Mouse (Mus musculus) midbrain, postnatal 0 days (tissue): ENCODE results near the gene Eml5. TPM values are rescaled to one million over a fixed set of nuclear protein-coding genes. Genes with fewer than 3 reads are reported as not detected.
A peak's percentile ranks its signal among the peaks of the same experiment; 100 is the strongest.

Source experiments
- ATAC-seq: fragments of 200-750 bp; cut with Nextera tagmentation; 2 replicates; pipeline ENCODE4 v1.8.0; 2017; ENCODE audit warnings: moderate number of reproducible peaks, mild to moderate bottlenecking, moderate TSS enrichment, moderate library complexity; ENCODE audit not compliant: low FRiP score
- DNase-seq: peaks from one replicate; pipeline ENCODE4 v3.0.0-alpha.2; 2015; ENCODE audit warnings: low spot score
- H3K27ac ChIP-seq: fragments of 300-500 bp; sonication (generic); 2 replicates; pipeline ENCODE4 v1.5.1; 2014; ENCODE audit warnings: low read depth, mild to moderate bottlenecking, low read length, mixed read lengths
- H3K27me3 ChIP-seq: fragments of 300-500 bp; sonication (generic); 2 replicates; pipeline ENCODE4 v1.6.1; 2014; ENCODE audit warnings: low read length, control low read depth, mixed read lengths; ENCODE audit not compliant: insufficient read depth
- H3K36me3 ChIP-seq: fragments of 300-500 bp; sonication (generic); 2 replicates; pipeline ENCODE4 v1.6.1; 2014; ENCODE audit warnings: low read length, control low read depth, mixed read lengths; ENCODE audit not compliant: insufficient read depth
- H3K4me1 ChIP-seq: fragments of 300-500 bp; sonication (generic); 2 replicates; pipeline ENCODE4 v1.6.1; 2014; ENCODE audit warnings: mild to moderate bottlenecking, control low read depth, antibody characterized with exemption, low read length, mixed read lengths; ENCODE audit not compliant: insufficient read depth
- H3K4me2 ChIP-seq: fragments of 300-500 bp; sonication (generic); 2 replicates; pipeline ENCODE4 v1.6.1; 2014; ENCODE audit warnings: low read depth, mild to moderate bottlenecking, low read length, mixed read lengths; ENCODE audit not compliant: poor library complexity, severe bottlenecking
- H3K4me3 ChIP-seq: fragments of 300-500 bp; sonication (generic); 2 replicates; pipeline ENCODE4 v1.5.1; 2014; ENCODE audit warnings: low read depth, mild to moderate bottlenecking, low read length, moderate library complexity
- H3K9ac ChIP-seq: fragments of 300-500 bp; sonication (generic); replicated peaks from 2 replicates; pipeline ENCODE4 v1.6.1; 2014; ENCODE audit warnings: mild to moderate bottlenecking, low read length, moderate library complexity, mixed read lengths; ENCODE audit not compliant: poor library complexity, severe bottlenecking
- H3K9me3 ChIP-seq: fragments of 300-500 bp; sonication (generic); 2 replicates; pipeline ENCODE4 v1.6.1; 2016; ENCODE audit warnings: low read length, control low read depth
- CTCF ChIP-seq: IDR thresholded peaks from 2 replicates; pipeline ENCODE4 v1.5.1; 2016; ENCODE audit warnings: antibody characterized with exemption, mild to moderate bottlenecking
- WGBS: fragments of 180-500 bp; shearing (Covaris S2); extraction: QIAGEN DNeasy Blood & Tissue Kit; methylation state at CpG from one replicate; pipeline ENCODE4 v1.1.7; 2014; 5-methylcytosine and 5-hydroxymethylcytosine counted together
- polyA plus RNA-seq: library from polyadenylated mRNA; unstranded; fragments of >200 nt; fragmentation: Nextera tagmentation; extraction: Ambion mirVana; gene quantifications from 2 replicates; pipeline ENCODE4 v1.2.1, GENCODE M21; 2015
- total RNA-seq: library from RNA; depleted of rRNA; stranded (reverse); fragments of >200 nt; gene quantifications from 2 replicates; pipeline ENCODE4 v1.2.3, GENCODE M21; 2014

Gene Eml5
- total and polyA plus RNA-seq, 2 experiments from 2014 or later = 13.4 to 28.3 TPM

GRCm38 (mm10) chr12:98850767-98851166 is 50.5 kb downstream of the Eml5 start:
- TF ChIP-seq CTCF = peak; percentile 89
- Histone ChIP-seq H3K4me1 (no peaks in the 10 kb centered on the region), H3K36me3 (no peaks in the 10 kb centered on the region; the same call in 1 of the 2 replicates), H3K27ac (no peak overlapping the region), H3K27me3 (no peaks in the 10 kb centered on the region), H3K4me3 (no peak overlapping the region), H3K9ac (no peak overlapping the region), H3K4me2 (no peak overlapping the region), H3K9me3 (no peaks in the 10 kb centered on the region)
- 23% methylated on average over 3 of the region's 3 CpGs for WGBS
- DNase-seq (peak; percentile 69), ATAC-seq (no peak)

GRCm38 (mm10) chr12:98844774-98845173 is 56.5 kb downstream of the Eml5 start:
- H3K27me3 ChIP-seq = no peaks in the 10 kb centered on the region

DNA sequence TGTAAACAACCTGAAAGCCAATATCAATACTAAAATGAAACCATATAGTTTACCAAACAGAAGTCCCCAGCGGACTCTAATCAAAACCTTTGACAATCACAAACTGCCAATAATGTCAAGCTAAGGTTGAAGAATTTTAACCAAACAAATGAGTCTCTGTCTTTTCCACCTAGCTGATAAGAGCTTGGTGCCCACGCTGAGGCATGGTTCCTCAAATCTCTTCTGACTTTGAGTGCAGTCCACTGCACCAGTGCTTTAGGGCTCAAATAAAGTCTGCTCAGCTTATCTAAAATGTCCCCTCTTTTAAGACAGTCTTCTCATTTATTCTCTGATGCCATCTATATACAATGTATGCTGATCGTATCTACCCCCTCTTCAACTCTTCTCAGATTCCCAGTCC is 61.1 kb downstream of the Eml5 start:
- 96% methylated on average over 3 of the region's 3 CpGs for WGBS
- no peaks in the 10 kb centered on the region for H3K27me3 ChIP-seq
- ATAC-seq (no peak), DNase-seq (no peak)
- no peak for TF ChIP-seq CTCF
- H3K4me2 ChIP-seq = no peak overlapping the region
- no peak overlapping the region for H3K9ac ChIP-seq
- no peaks in the 10 kb centered on the region for H3K9me3 ChIP-seq
- H3K4me1 ChIP-seq = no peaks in the 10 kb centered on the region
- no peak overlapping the region for H3K27ac ChIP-seq
- H3K36me3 ChIP-seq = peaks cover 4% of the 10 kb centered on the region; the same call in 1 of the 2 replicates
- H3K4me3 ChIP-seq = no peak overlapping the region

More at GRCm38 (mm10) chr12:98844774-98845173, 56.5 kb downstream of the Eml5 start:
- 99% methylated on average over 3 of the region's 3 CpGs for WGBS
- no peak overlapping the region for H3K4me2 ChIP-seq
- no peak overlapping the region for H3K27ac ChIP-seq
- TF ChIP-seq CTCF = no peak
- H3K9ac ChIP-seq = no peak overlapping the region
- no peak for DNase-seq
- no peaks in the 10 kb centered on the region for H3K9me3 ChIP-seq
- H3K4me1 ChIP-seq = no peaks in the 10 kb centered on the region
- no peak overlapping the region for H3K4me3 ChIP-seq
- ATAC-seq = no peak
- no peaks in the 10 kb centered on the region; the same call in 1 of the 2 replicates for H3K36me3 ChIP-seq

- peaks cover 4% of the 10 kb centered on the region for H3K36me3 ChIP-seq
- H3K27ac ChIP-seq = no peak overlapping the region
- 97% methylated on average over 3 of the region's 3 CpGs for WGBS
- H3K9ac ChIP-seq = no peak overlapping the region
- no peak for TF ChIP-seq CTCF
- no peak for DNase-seq
- H3K4me3 ChIP-seq = no peak overlapping the region
- no peak overlapping the region for H3K4me2 ChIP-seq
- H3K27me3 ChIP-seq = no peaks in the 10 kb centered on the region
- no peaks in the 10 kb centered on the region for H3K4me1 ChIP-seq
- ATAC-seq = no peak
- H3K9me3 ChIP-seq = no peaks in the 10 kb centered on the region
These were observed 63.3 kb downstream of the Eml5 start for GRCm38 (mm10) chr12:98837940-98838339.

DNA sequence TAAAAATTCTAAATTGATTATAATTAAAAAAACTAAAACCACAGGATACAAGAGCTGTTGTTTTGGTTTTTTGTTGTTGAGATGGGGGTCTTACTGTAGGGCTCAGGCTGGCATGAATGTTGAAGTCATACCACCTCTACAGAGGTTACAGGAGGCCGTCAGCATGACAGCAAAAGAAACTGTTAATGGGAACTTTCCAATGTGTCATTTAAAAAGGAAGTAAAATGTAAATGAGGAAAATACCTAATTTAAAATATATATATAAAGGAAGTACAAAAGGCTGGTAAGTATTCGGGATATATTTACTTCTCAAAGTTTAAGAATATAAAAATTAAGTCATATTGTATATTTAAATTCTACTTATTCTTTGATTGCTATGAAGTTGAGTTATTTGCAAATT is 65.8 kb downstream of the Eml5 start:
- no peak for ATAC-seq
- no peak overlapping the region for H3K27ac ChIP-seq
- H3K4me3 ChIP-seq = no peak overlapping the region
- DNase-seq = no peak
- WGBS = 92% methylated on average over 2 of the region's 2 CpGs
- no peak for TF ChIP-seq CTCF
- H3K9ac ChIP-seq = no peak overlapping the region
- no peaks in the 10 kb centered on the region for H3K4me1 ChIP-seq
- H3K9me3 ChIP-seq = no peaks in the 10 kb centered on the region
- H3K36me3 ChIP-seq = peaks cover 13% of the 10 kb centered on the region
- no peak overlapping the region for H3K4me2 ChIP-seq
- H3K27me3 ChIP-seq = no peaks in the 10 kb centered on the region

- H3K27me3 ChIP-seq = no peaks in the 10 kb centered on the region
- no peak overlapping the region for H3K4me2 ChIP-seq
- DNase-seq (no peak), ATAC-seq (no peak)
- H3K9me3 ChIP-seq = no peaks in the 10 kb centered on the region
- peaks cover 13% of the 10 kb centered on the region for H3K36me3 ChIP-seq
- H3K27ac ChIP-seq = no peak overlapping the region
- no peak overlapping the region for H3K9ac ChIP-seq
- 96% methylated on average over 2 of the region's 2 CpGs for WGBS
- no peaks in the 10 kb centered on the region for H3K4me1 ChIP-seq
- no peak for TF ChIP-seq CTCF
- no peak overlapping the region for H3K4me3 ChIP-seq
These were observed 66.4 kb downstream of the Eml5 start for GRCm38 (mm10) chr12:98834879-98835278.
